Mouse (Mus musculus) A20 (cell line): ENCODE results near the gene Arhgdib.

Source experiments
- DNase-seq: peaks from one replicate; pipeline ENCODE4 v3.0.0-alpha.2; 2011; ENCODE audit warnings: low read depth, low spot score

Gene Arhgdib

DNA sequence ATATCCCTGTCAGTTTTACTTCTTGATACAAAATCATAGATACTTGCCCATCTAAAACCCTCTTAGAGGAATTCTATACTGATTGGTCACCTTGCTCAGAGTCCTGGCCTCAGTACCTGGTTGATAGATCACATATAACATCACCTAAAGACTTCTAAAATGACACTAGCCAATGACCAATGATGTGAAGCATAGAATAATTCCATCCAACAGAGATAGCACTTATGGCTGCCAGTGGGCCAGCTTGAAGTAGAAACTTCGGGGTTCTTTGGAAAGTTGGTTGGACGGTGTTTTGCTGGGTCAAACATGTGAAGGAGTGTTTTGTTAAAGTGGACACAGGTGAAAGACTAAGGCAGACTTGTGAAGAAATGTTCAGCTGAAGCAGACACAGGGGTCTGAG, 8.5 kb upstream of the Arhgdib start:
- DNase-seq, result no peak

GRCm38 (mm10) chr6:136947716-136948115, 6.0 kb upstream of the Arhgdib start:
- DNase-seq, result no peak

- no peak for DNase-seq
Observed at GRCm38 (mm10) chr6:136946943-136947342, 5.2 kb upstream of the Arhgdib start.

DNA sequence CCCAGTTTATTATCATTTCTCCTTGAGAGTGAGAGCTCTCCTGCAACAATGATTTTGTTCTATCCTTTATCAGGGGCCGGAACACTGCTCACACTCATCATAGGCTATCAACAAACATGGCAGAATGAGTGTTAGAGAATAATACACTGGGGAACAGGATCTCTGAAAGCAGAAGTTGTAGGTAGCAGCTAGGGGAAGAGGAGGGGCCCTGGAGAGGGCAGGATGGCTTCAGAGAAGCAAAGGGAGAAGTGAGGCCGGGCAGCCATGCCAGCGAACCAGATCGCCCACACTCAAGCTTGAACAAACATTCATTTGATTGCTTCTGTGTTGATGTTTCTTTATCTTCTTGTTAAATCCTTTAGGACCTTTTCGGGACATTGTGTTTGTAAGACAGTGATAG, 4.5 kb upstream of the Arhgdib start:
- peak; percentile 47 for DNase-seq

DNA sequence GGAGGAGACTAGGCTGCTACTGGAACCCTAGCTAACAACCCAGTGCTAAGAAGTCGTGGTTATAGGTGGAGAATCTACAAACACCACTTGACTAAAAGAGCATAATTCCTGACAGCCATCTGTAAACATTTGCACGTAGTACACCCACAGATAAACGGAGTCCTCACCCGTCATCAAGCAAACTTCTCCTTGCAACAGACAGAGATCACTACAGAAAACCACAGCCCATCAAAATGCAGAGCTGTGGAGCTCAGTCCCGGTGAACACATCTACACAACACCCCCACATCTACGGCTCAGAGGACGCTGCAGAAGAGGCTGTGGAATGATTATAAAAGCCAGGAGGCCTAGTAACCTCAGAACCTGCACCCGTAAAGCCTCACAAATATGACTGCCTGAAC, 2.8 kb upstream of the Arhgdib start:
- DNase-seq, result no peak

GRCm38 (mm10) chr6:136943392-136943791, 1.7 kb upstream of the Arhgdib start:
- no peak for DNase-seq

GRCm38 (mm10) chr6:136942280-136942679, 581 bp upstream of the Arhgdib start:
- DNase-seq, result peak; percentile 34

- peak; percentile 74 for DNase-seq
Observed at GRCm38 (mm10) chr6:136940188-136940960, 1.3 kb downstream of the Arhgdib start.

- no peak for DNase-seq
Observed at GRCm38 (mm10) chr6:136939326-136940187, 2.1 kb downstream of the Arhgdib start.

GRCm38 (mm10) chr6:136938331-136939126, 3.2 kb downstream of the Arhgdib start:
- DNase-seq, result no peak

DNA sequence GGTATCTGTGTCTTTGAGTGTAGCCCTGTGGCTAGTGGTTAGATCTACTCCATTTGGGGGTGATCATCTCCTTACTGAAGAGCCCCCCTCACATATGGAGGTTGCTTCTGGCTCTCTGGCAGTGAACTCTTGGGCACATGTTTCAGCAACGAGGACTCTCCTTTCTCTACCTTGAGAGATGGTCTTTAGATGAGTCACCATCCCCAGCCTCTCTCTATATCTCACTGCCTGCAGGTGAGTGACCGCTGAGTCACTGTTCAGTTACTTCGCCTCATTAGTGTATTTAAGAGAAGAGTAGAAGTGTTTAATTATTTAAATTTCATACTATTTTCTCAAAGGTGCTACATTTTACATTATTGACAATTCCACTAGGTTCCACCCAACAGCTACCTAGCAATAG, 4.6 kb downstream of the Arhgdib start:
- no peak for DNase-seq

DNA sequence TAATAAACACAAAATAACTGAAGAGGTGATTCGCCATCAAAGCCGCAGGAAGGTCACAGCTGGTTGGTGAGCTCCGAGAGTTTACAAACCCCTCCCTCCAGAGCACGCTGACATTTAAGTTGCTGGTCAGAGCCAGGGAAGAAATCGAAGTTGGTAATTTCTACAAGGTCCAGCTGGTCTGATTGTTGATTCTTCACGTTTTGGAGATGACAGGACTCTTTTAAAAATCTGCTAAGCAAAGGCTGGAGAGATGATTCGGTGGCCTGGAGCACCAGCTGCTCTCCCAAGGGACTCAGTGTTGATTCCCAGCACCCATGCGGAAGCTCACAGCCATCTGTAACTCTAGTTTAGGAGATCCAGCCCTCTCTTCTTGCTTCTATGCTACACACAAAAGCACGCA, 5.3 kb downstream of the Arhgdib start:
- no peak for DNase-seq

- no peak for DNase-seq
Observed at GRCm38 (mm10) chr6:136935233-136935632, 6.5 kb downstream of the Arhgdib start.

DNA sequence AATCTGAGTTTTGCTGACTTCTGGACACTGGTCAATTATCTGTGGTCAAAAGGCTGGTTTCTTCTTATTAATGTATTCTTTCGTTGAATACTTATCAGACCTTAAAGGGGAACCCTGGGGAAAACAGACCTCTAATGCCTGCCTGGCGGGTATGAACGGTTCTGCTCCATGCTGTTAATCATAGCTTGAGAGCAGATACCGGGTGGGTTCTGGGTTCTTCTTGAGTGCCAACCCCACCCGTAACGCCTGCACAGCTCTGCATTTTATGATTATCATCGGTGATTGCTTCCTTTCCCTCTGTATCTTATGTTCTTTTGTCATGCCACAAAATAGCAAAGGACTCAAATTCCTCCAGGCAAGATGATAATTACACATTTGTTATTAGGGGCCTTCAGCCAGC, 7.6 kb downstream of the Arhgdib start:
- no peak for DNase-seq

DNA sequence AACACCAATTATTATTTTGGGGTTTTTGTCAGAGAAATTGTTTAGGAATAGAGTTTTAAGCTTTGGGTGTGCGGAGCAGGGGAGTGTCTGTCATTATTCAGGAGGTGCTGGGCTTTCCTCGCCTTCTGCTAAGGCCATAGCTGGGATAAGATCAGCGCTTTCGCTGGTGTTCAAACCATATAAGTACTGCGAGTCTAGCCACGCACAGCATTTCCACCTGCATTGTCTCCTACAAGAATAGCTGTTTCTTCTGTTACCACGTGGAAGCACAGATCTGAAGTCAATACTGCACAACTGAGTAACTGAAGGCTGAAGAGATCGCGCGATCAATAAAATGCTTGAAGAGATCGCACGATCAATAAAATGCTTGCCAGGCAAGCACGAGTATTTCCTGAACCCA, 10.5 kb downstream of the Arhgdib start:
- no peak for DNase-seq

DNA sequence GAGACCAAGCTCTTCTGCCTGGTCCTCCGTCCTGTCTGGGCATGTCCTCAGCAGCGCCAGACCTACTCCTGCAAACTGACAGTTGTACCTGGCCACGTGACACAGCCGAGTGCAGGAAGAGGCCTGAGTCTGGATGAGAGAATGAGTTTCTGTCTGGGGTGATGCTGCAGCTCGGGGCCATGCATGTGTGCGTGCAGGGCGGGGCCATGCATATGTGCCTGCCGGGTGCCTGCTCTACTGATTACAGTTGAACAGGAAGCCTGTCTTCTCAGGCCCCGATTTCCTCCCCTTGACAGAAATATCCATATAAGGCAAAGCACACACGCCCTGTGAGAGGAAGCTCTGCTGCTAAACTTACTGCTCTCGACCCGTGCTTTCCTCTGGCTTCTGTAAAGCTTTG, 11.0 kb downstream of the Arhgdib start:
- no peak for DNase-seq

- no peak for DNase-seq
Observed at GRCm38 (mm10) chr6:136927626-136928025, 14.1 kb downstream of the Arhgdib start.

GRCm38 (mm10) chr6:136925049-136925448, 16.6 kb downstream of the Arhgdib start:
- DNase-seq, result peak; percentile 51

- DNase-seq, result no peak
Observed at GRCm38 (mm10) chr6:136923532-136923931, 18.2 kb downstream of the Arhgdib start, which contains the start of gene Pde6h. TSS of gene Pde6h (plus strand) at chr6:136923832.

DNA sequence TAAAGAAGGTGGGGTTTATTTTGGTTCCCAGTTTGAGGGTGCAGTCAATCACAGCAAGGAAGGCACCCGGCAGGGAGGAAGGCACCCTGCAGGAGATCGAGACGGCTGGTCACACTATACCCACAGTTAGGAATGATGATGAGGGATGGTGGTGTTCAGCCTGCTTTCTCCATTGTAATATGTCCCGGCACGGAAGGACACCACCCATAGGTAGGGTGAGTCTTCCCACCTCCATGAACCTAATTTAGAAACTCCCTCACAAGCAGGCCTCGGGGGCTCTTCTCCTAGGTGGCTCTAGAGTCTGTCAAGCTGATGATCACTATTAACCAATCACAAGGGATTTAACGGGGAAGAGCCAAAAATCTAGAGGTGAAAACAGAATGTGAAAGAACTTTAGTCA, 18.8 kb downstream of the Arhgdib start:
- DNase-seq, result no peak

DNA sequence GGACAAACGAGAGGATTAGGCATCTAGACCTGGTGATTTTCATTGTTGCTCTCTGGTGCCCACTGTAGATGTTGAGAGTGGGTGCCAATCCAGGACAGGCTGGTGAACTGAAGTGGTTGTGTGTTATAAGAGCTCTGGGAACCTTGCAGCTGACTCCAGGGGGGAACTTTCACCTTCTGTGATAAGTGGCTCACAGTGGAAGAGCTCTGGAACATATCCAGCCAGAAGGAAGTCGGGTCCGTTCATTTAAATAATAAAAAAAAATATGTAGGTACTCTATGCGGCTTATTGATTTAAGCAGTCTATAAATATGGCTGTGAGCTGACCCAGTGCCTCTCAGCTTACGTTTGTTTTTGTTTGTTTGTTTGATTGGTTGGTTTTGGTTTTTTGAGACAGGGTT, 19.6 kb downstream of the Arhgdib start, which contains the start of gene Erp27:
TSS of gene Erp27 (minus strand) at position 101 of the 400 bp plus-strand sequence.
- DNase-seq, result no peak

DNA sequence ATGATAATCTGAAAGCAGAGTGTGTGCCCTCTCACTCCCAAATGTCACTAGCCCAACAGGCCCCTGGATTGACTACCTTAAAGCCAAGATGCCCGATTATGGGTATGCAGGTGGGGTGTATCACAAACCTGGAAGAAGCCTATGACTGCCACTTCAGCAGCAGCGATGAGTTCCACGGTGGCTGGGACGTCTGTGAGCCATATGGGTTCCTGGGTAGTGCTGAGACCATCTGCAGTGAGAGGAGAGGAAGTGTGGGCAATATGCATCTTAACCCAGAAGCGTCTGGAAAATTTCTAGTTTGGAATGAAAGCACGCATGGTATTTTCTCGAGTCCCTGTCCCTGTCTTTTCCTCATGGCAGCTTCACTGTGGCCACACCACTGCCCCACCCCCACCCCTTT, 20.1 kb downstream of the Arhgdib start:
- DNase-seq, result no peak
